Mouse (Mus musculus): ENCODE measurements around the gene Clcn2. TPM values are rescaled to one million over a fixed set of nuclear protein-coding genes. Genes with fewer than 3 reads are reported as not detected.
A peak's percentile ranks its signal among the peaks of the same experiment; 100 is the strongest.

The Clcn2 gene
- polyA plus RNA-seq, 2 experiments = 5.6 to 16.7 TPM

GRCm38 (mm10) chr16:20693111-20693701 is 24.3 kb downstream of the Clcn2 start, which contains the start of gene Fam131a:
TSS of gene Fam131a (plus strand) at chr16:20693241.
- peaks cover 3 to 6% of the 10 kb centered on the region in 2 experiments for H3K4me1 ChIP-seq (replicated peaks; ENCODE audit: control insufficient read depth in 2 of 2, insufficient read depth in 2 of 2, low read length in 1 of 2)
- TF ChIP-seq CTCF (IDR thresholded peaks at IDR 0.05; ENCODE audit: low read depth) = no peak
- no peak; the same call in 1 of the 2 replicates for TF ChIP-seq EP300 (IDR thresholded peaks at IDR 0.05; ENCODE audit: low read depth)
- DNase-seq (ENCODE audit: low read depth in 3 of 3, low spot score in 3 of 3) (peak in 2 of 3 experiments; percentile 60), ATAC-seq (ENCODE audit: insufficient read depth) (peak; percentile 89)
- H3K36me3 ChIP-seq (replicated peaks; ENCODE audit: control insufficient read depth, insufficient read depth, low read depth) = peaks cover 32% of the 10 kb centered on the region
- H3K9ac ChIP-seq (replicated peaks) = peak within 1 kb of the TSS; percentile 74
- peaks cover 31% of the 10 kb centered on the region for H3K27me3 ChIP-seq (ENCODE audit: control insufficient read depth, insufficient read depth, low read length)
- H3K9me3 ChIP-seq (ENCODE audit: control insufficient read depth, low read length) = no peaks in the 10 kb centered on the region
- no peak within 1 kb of the TSS for H3K27ac ChIP-seq
- WGBS (ENCODE audit: insufficient replicate concordance) = 1% methylated on average over 37 of the region's 37 CpGs
- peak within 1 kb of the TSS; percentile 66 to 68 for H3K4me3 ChIP-seq (ENCODE audit: insufficient read depth in 1 of 2, low read depth in 2 of 2, low read length in 2 of 2)
- H3K4me2 ChIP-seq (ENCODE audit: low read depth) = peak within 1 kb of the TSS; percentile 92

GRCm38 (mm10) chr16:20692241-20692965 is 25.1 kb downstream of the Clcn2 start:
- no peak for TF ChIP-seq EP300 (IDR thresholded peaks at IDR 0.05; ENCODE audit: low read depth)
- TF ChIP-seq CTCF (IDR thresholded peaks at IDR 0.05; ENCODE audit: low read depth) = no peak
- DNase-seq (ENCODE audit: low read depth in 3 of 3, low spot score in 3 of 3) (no peak), ATAC-seq (ENCODE audit: insufficient read depth) (0 out of 2 replicates have a peak, but pooled peaks have one; percentile 5)
- Histone ChIP-seq H3K9ac (replicated peaks) (no peak overlapping the region), H3K4me3 (ENCODE audit: insufficient read depth in 1 of 2, low read depth in 2 of 2, low read length in 2 of 2) (no peak overlapping the region), H3K4me2 (ENCODE audit: low read depth) (peak overlapping the region; percentile 92), H3K4me1 (replicated peaks; ENCODE audit: control insufficient read depth in 2 of 2, insufficient read depth in 2 of 2, low read length in 1 of 2) (peaks cover 3 to 6% of the 10 kb centered on the region in 2 experiments), H3K9me3 (ENCODE audit: control insufficient read depth, low read length) (no peaks in the 10 kb centered on the region), H3K27ac (no peak overlapping the region), H3K27me3 (ENCODE audit: control insufficient read depth, insufficient read depth, low read length) (peaks cover 31% of the 10 kb centered on the region), H3K36me3 (replicated peaks; ENCODE audit: control insufficient read depth, insufficient read depth, low read depth) (peaks cover 40% of the 10 kb centered on the region)
- WGBS (ENCODE audit: insufficient replicate concordance) = 60% methylated on average over 16 of the region's 16 CpGs

DNA sequence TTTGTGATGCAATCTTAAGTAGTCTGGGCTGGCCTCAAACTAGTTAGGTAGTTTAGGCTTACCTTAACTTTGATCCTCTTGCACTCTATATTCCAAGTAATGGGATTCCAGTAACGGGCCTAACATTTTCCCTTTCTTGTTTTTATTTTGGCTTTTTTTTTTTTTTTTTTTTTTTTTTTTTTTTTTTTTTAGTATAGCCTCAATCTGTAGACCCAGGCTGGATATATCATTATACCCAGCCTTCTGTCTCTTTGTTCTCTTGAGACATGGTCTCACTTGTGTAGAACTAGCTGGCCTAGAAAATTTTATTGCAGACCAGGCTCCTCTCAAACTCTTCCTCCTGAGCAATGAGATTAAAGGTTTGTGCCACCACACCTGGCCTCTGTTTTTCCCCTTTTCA is 25.9 kb downstream of the Clcn2 start:
- peaks cover 48% of the 10 kb centered on the region for H3K36me3 ChIP-seq (replicated peaks; ENCODE audit: control insufficient read depth, insufficient read depth, low read depth)
- peaks cover 28% of the 10 kb centered on the region for H3K27me3 ChIP-seq (ENCODE audit: control insufficient read depth, insufficient read depth, low read length)
- ATAC-seq (ENCODE audit: insufficient read depth) (no peak), DNase-seq (ENCODE audit: low read depth in 3 of 3, low spot score in 3 of 3) (no peak)
- H3K27ac ChIP-seq = no peak overlapping the region
- TF ChIP-seq CTCF (IDR thresholded peaks at IDR 0.05; ENCODE audit: low read depth) = no peak
- no peak for TF ChIP-seq EP300 (IDR thresholded peaks at IDR 0.05; ENCODE audit: low read depth)
- no peaks in the 10 kb centered on the region for H3K9me3 ChIP-seq (ENCODE audit: control insufficient read depth, low read length)
- no peak overlapping the region for H3K9ac ChIP-seq (replicated peaks)
- H3K4me3 ChIP-seq (ENCODE audit: insufficient read depth in 1 of 2, low read depth in 2 of 2, low read length in 2 of 2) = no peak overlapping the region
- no peak overlapping the region for H3K4me2 ChIP-seq (ENCODE audit: low read depth)
- 70% methylated on average over 1 of the region's 1 CpGs for WGBS (ENCODE audit: insufficient replicate concordance)
- peaks cover 3 to 6% of the 10 kb centered on the region in 2 experiments for H3K4me1 ChIP-seq (replicated peaks; ENCODE audit: control insufficient read depth in 2 of 2, insufficient read depth in 2 of 2, low read length in 1 of 2)

DNA sequence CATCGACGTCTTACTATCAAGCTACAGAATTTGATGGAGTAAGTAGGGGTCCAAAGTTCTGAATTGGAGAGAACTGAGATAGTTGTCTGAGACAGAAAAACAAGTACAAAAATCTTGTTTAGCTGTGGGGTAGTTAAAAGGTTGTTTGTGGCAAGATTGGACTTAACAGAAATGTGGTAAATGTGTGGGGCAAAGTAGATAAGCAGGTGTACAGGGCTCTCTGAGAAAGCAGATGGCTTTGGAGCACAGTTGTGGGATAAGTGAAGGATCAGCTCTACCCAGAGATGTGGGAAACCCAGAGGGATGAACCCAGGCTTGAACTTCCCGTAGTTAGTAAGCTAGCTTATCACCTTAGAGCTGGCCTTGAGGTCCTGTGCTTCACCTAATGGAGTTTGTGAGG is 26.8 kb downstream of the Clcn2 start:
- no peak for ATAC-seq (ENCODE audit: insufficient read depth)

More for the DNA sequence above, 26.8 kb downstream of the Clcn2 start:
- Histone ChIP-seq H3K9ac (replicated peaks) (no peak overlapping the region), H3K4me1 (replicated peaks; ENCODE audit: control insufficient read depth in 2 of 2, insufficient read depth in 2 of 2, low read length in 1 of 2) (peaks cover 3 to 6% of the 10 kb centered on the region in 2 experiments), H3K27ac (no peak overlapping the region), H3K9me3 (ENCODE audit: control insufficient read depth, low read length) (no peaks in the 10 kb centered on the region), H3K4me3 (ENCODE audit: insufficient read depth in 1 of 2, low read depth in 2 of 2, low read length in 2 of 2) (no peak overlapping the region), H3K36me3 (replicated peaks; ENCODE audit: control insufficient read depth, insufficient read depth, low read depth) (peaks cover 56% of the 10 kb centered on the region), H3K27me3 (ENCODE audit: control insufficient read depth, insufficient read depth, low read length) (peaks cover 19% of the 10 kb centered on the region), H3K4me2 (ENCODE audit: low read depth) (no peak overlapping the region)
- no peak for TF ChIP-seq CTCF (IDR thresholded peaks at IDR 0.05; ENCODE audit: low read depth)
- TF ChIP-seq EP300 (IDR thresholded peaks at IDR 0.05; ENCODE audit: low read depth) = 0 out of 2 replicates have a peak, but pooled peaks have one; percentile 36
- no peak for DNase-seq (ENCODE audit: low read depth in 3 of 3, low spot score in 3 of 3)
- WGBS (ENCODE audit: insufficient replicate concordance) = 48% methylated on average over 3 of the region's 3 CpGs
